Mouse (Mus musculus) CH12.LX (cell line): ENCODE results near the gene Pdk2. TPM values are rescaled to one million over a fixed set of nuclear protein-coding genes. Genes with fewer than 3 reads are reported as not detected.

Experiments
- DNase-seq: peaks from one replicate; pipeline ENCODE4 v3.0.0-alpha.2; 2013; ENCODE audit errors: extremely low read depth
- H3K27ac ChIP-seq: 2 replicates; pipeline ENCODE4 v1.5.1; 2012; ENCODE audit warnings: low read depth, mild to moderate bottlenecking, control low read depth, moderate library complexity; ENCODE audit not compliant: insufficient read depth
- H3K27me3 ChIP-seq: replicated peaks from 2 replicates; pipeline ENCODE3; 2012; ENCODE audit warnings: inconsistent platforms
- H3K36me3 ChIP-seq, 2 experiments: replicated peaks in 1 of 2; 2 replicates each; pipeline versions ENCODE3 to v1.6.1; 2012; ENCODE audit warnings: inconsistent platforms in 1 of 2, low read length in 1 of 2, mild to moderate bottlenecking in 1 of 2, mixed read lengths in 1 of 2, moderate library complexity in 1 of 2; ENCODE audit not compliant: control insufficient read depth in 1 of 2, insufficient read depth in 1 of 2
- H3K4me1 ChIP-seq, 2 experiments: 2 replicates each; pipeline ENCODE4 v1.6.1; 2012; ENCODE audit warnings: inconsistent platforms in 1 of 2, moderate library complexity in 1 of 2; ENCODE audit not compliant: insufficient read depth in 2 of 2, control insufficient read depth in 1 of 2
- H3K4me2 ChIP-seq: 2 replicates; pipeline ENCODE4 v1.6.1; 2012; ENCODE audit warnings: low read depth, mild to moderate bottlenecking, control low read depth; ENCODE audit not compliant: poor library complexity, insufficient read depth, severe bottlenecking
- H3K4me3 ChIP-seq, 3 experiments: fragments of 150-350 bp in 1 of 3; sonication (generic) in 1 of 3; replicated peaks in 1 of 3; 2 replicates each; pipeline versions ENCODE3 to v1.5.1; 2011 to 2012; ENCODE audit warnings: low read depth in 2 of 3, low read length in 2 of 3, mild to moderate bottlenecking in 2 of 3, moderate library complexity in 2 of 3, control low read depth in 1 of 3, improper control_type of control experiment in 1 of 3, inconsistent platforms in 1 of 3, mixed read lengths in 1 of 3; ENCODE audit not compliant: poor library complexity in 1 of 3
- H3K79me2 ChIP-seq: replicated peaks from 2 replicates; pipeline ENCODE4 v1.6.1; 2012; ENCODE audit warnings: mild to moderate bottlenecking, moderate library complexity; ENCODE audit not compliant: control insufficient read depth, poor library complexity, insufficient read depth, severe bottlenecking; ENCODE audit errors: extremely low read depth
- H3K9ac ChIP-seq: 2 replicates; pipeline ENCODE4 v1.6.1; 2012; ENCODE audit warnings: low read depth, mild to moderate bottlenecking, control low read depth, moderate library complexity; ENCODE audit not compliant: insufficient read depth
- H3K9me3 ChIP-seq: replicated peaks from 2 replicates; pipeline ENCODE3; 2012; ENCODE audit warnings: low read length, inconsistent platforms, mixed read lengths
- CHD1 ChIP-seq: IDR thresholded peaks from 2 replicates; pipeline ENCODE4 v1.6.1; 2012; ENCODE audit warnings: low read depth, low read length, improper control_type of control experiment, inconsistent platforms
- CHD2 ChIP-seq: IDR thresholded peaks from 2 replicates; pipeline ENCODE4 v1.6.1; 2011; ENCODE audit warnings: low read length, improper control_type of control experiment
- CTCF ChIP-seq, 2 experiments: IDR thresholded peaks in 1 of 2; conservative IDR thresholded peaks in 1 of 2; 2 replicates each; pipeline ENCODE4 v1.5.1; 2011 to 2012; ENCODE audit warnings: low read depth in 2 of 2, low read length in 2 of 2, improper control_type of control experiment in 1 of 2, inconsistent platforms in 1 of 2, mild to moderate bottlenecking in 1 of 2, moderate library complexity in 1 of 2
- E2F4 ChIP-seq: IDR thresholded peaks from 2 replicates; pipeline ENCODE4 v1.6.1; 2011; ENCODE audit warnings: low read depth, low read length, improper control_type of control experiment; ENCODE audit not compliant: insufficient replicate concordance
- ELF1 ChIP-seq: IDR thresholded peaks from 2 replicates; pipeline ENCODE4 v1.6.1; 2014; ENCODE audit warnings: low read depth, mild to moderate bottlenecking, inconsistent platforms, low read length, improper control_type of control experiment
- ETS1 ChIP-seq: conservative IDR thresholded peaks from 2 replicates; pipeline ENCODE4 v1.6.1; 2012; ENCODE audit warnings: low read depth, mild to moderate bottlenecking, inconsistent platforms, low read length, improper control_type of control experiment, moderate library complexity
- HCFC1 ChIP-seq: IDR thresholded peaks from 2 replicates; pipeline ENCODE4 v1.6.1; 2012; ENCODE audit warnings: low read depth, mild to moderate bottlenecking, inconsistent platforms, low read length, improper control_type of control experiment
- JUND ChIP-seq: conservative IDR thresholded peaks from 2 replicates; pipeline ENCODE4 v1.6.1; 2011; ENCODE audit warnings: low read depth, low read length, improper control_type of control experiment
- MAFK ChIP-seq: IDR thresholded peaks from 2 replicates; pipeline ENCODE4 v1.6.1; 2011; ENCODE audit warnings: low read length, improper control_type of control experiment; ENCODE audit not compliant: insufficient replicate concordance
- MAX ChIP-seq: IDR thresholded peaks from 2 replicates; pipeline ENCODE4 v1.6.1; 2011; ENCODE audit warnings: low read length, improper control_type of control experiment
- MEF2A ChIP-seq: IDR thresholded peaks from 2 replicates; pipeline ENCODE4 v1.6.1; 2014; ENCODE audit warnings: low read depth, mild to moderate bottlenecking, inconsistent platforms, low read length, improper control_type of control experiment, borderline replicate concordance
- MXI1 ChIP-seq: IDR thresholded peaks from 2 replicates; pipeline ENCODE4 v1.6.1; 2011; ENCODE audit warnings: mild to moderate bottlenecking, low read depth, low read length, improper control_type of control experiment
- MYC ChIP-seq: IDR thresholded peaks from 2 replicates; pipeline ENCODE4 v1.6.1; 2011; ENCODE audit warnings: low read depth, mild to moderate bottlenecking, improper control_type of control experiment, low read length
- NELFE ChIP-seq: IDR thresholded peaks from 2 replicates; pipeline ENCODE4 v1.6.1; 2011; ENCODE audit warnings: low read depth, low read length, improper control_type of control experiment
- POLR2A ChIP-seq: IDR thresholded peaks from 2 replicates; pipeline ENCODE4 v1.6.1; 2011; ENCODE audit warnings: low read depth, mild to moderate bottlenecking, improper control_type of control experiment, low read length
- RAD21 ChIP-seq: IDR thresholded peaks from 2 replicates; pipeline ENCODE4 v1.6.1; 2011; ENCODE audit warnings: low read depth, mild to moderate bottlenecking, low read length, improper control_type of control experiment, moderate library complexity
- RCOR1 ChIP-seq: conservative IDR thresholded peaks from 2 replicates; pipeline ENCODE4 v1.6.1; 2012; ENCODE audit warnings: low read depth, mild to moderate bottlenecking, inconsistent platforms, low read length, improper control_type of control experiment
- SIN3A ChIP-seq: IDR thresholded peaks from 2 replicates; pipeline ENCODE4 v1.6.1; 2012; ENCODE audit warnings: low read length, improper control_type of control experiment, inconsistent platforms
- TBP ChIP-seq: conservative IDR thresholded peaks from 2 replicates; pipeline ENCODE4 v1.6.1; 2011; ENCODE audit warnings: low read depth, low read length, improper control_type of control experiment
- TCF12 ChIP-seq: IDR thresholded peaks from 2 replicates; pipeline ENCODE4 v1.6.1; 2014; ENCODE audit warnings: low read depth, mild to moderate bottlenecking, inconsistent platforms, low read length, improper control_type of control experiment
- UBTF ChIP-seq: IDR thresholded peaks from 2 replicates; pipeline ENCODE4 v1.6.1; 2012; ENCODE audit warnings: low read depth, mild to moderate bottlenecking, inconsistent platforms, low read length, improper control_type of control experiment, moderate library complexity
- USF1 ChIP-seq: IDR thresholded peaks from 2 replicates; pipeline ENCODE4 v1.6.1; 2014; ENCODE audit warnings: low read depth, mild to moderate bottlenecking, inconsistent platforms, low read length, improper control_type of control experiment
- USF2 ChIP-seq: conservative IDR thresholded peaks from 2 replicates; pipeline ENCODE4 v1.6.1; 2011; ENCODE audit warnings: low read depth, low read length, improper control_type of control experiment
- ZKSCAN1 ChIP-seq: IDR thresholded peaks from 2 replicates; pipeline ENCODE4 v1.6.1; 2012; ENCODE audit warnings: low read depth, inconsistent platforms, low read length, improper control_type of control experiment, borderline replicate concordance
- ZMIZ1 ChIP-seq: IDR thresholded peaks from 2 replicates; pipeline ENCODE4 v1.6.1; 2012; ENCODE audit warnings: low read depth, mild to moderate bottlenecking, inconsistent platforms, low read length, improper control_type of control experiment
- dilution Hi-C: fragments of 300-500 bp; cut with MboI; formaldehyde crosslinking; loops from 2 replicates; pipeline ENCODE4 v1.14.3; 2020; ENCODE audit warnings: low sequenced_read_pairs; ENCODE audit not compliant: extremely low pct_unique_long_range_greater_than_20kb, extremely low pct_ligation_motif_present
- in situ Hi-C: fragments of 300-500 bp; cut with MboI; formaldehyde crosslinking; loops from 3 replicates; pipeline ENCODE4 v1.14.3; 2019; ENCODE audit warnings: low sequenced_read_pairs, low pct_ligation_motif_present, low pct_unique_long_range_greater_than_20kb, mixed read lengths
- polyA plus RNA-seq: library from polyadenylated mRNA; unstranded; fragments of >175 nt; gene quantifications from 2 replicates; pipeline ENCODE4 v1.2.1, GENCODE M21; 2012; ENCODE audit warnings: low read depth; ENCODE audit not compliant: insufficient read length
- total RNA-seq, 2 experiments: library from RNA; depleted of rRNA; stranded (reverse); fragments of 300-350 nt in 1 of 2; fragments of >200 nt in 1 of 2; gene quantifications; 2 replicates each; pipeline ENCODE4 v1.2.3; 2012 to 2014

Pdk2 gene
- total and polyA plus RNA-seq, 3 experiments: not detected

- no peak overlapping the region for H3K4me3 ChIP-seq
- no peak overlapping the region for H3K27ac ChIP-seq
Observed at GRCm38 (mm10) chr11:94996101-94996500, 45.1 kb downstream of the Pdk2 start.

GRCm38 (mm10) chr11:94994947-94995772, 46.0 kb downstream of the Pdk2 start:
- no peak overlapping the region for H3K27ac ChIP-seq
- no peak overlapping the region for H3K4me3 ChIP-seq
- dilution Hi-C loops: no loop called here

More at GRCm38 (mm10) chr11:94996101-94996500, 45.1 kb downstream of the Pdk2 start:
- DNase-seq: no peak
- Histone ChIP-seq H3K36me3 (peaks cover 24 to 65% of the 10 kb centered on the region in 2 experiments), H3K9me3 (no peaks in the 10 kb centered on the region), H3K4me2 (no peak overlapping the region), H3K4me1 (peaks cover 32 to 56% of the 10 kb centered on the region in 2 experiments), H3K79me2 (0 out of 2 replicates have a peak, but pooled peaks cover 3% of the 10 kb centered on the region), H3K27me3 (no peaks in the 10 kb centered on the region), H3K9ac (no peak overlapping the region)
- no peak for TF ChIP-seq JUND
- no peak for TF ChIP-seq RAD21
- no peak for TF ChIP-seq ETS1
- TF ChIP-seq ZKSCAN1: no peak
- no peak for TF ChIP-seq MAX
- TF ChIP-seq NELFE: no peak
- TF ChIP-seq UBTF: no peak
- no peak for TF ChIP-seq HCFC1
- no peak for TF ChIP-seq USF2
- no peak for TF ChIP-seq MEF2A
- TF ChIP-seq MXI1: no peak
- no peak for TF ChIP-seq TCF12
- TF ChIP-seq CHD2: no peak
- no peak for TF ChIP-seq CHD1
- no peak for TF ChIP-seq POLR2A
- TF ChIP-seq E2F4: no peak
- TF ChIP-seq RCOR1: no peak
- no peak for TF ChIP-seq SIN3A
- no peak for TF ChIP-seq CTCF (conservative IDR thresholded peaks at IDR 0.05 in 1 of 2, IDR thresholded peaks at IDR 0.05 in 1 of 2; ENCODE audit: low read depth in 2 of 2, low read length in 2 of 2)
- dilution Hi-C loops (no loop called here), in situ Hi-C loops (no loop called here)

More at GRCm38 (mm10) chr11:94994947-94995772, 46.0 kb downstream of the Pdk2 start:
- no peak for DNase-seq
- Histone ChIP-seq H3K27me3 (no peaks in the 10 kb centered on the region), H3K9me3 (no peaks in the 10 kb centered on the region), H3K9ac (no peak overlapping the region), H3K36me3 (peaks cover 23 to 58% of the 10 kb centered on the region in 2 experiments), H3K4me1 (peaks cover 25 to 47% of the 10 kb centered on the region in 2 experiments), H3K79me2 (0 out of 2 replicates have a peak, but pooled peaks cover 3% of the 10 kb centered on the region), H3K4me2 (no peak overlapping the region)
- in situ Hi-C loops: no loop called here
- TF ChIP-seq TCF12: no peak
- TF ChIP-seq USF1: no peak
- TF ChIP-seq MAFK: no peak
- no peak for TF ChIP-seq SIN3A
- no peak for TF ChIP-seq MAX
- TF ChIP-seq TBP: no peak
- TF ChIP-seq CHD2: no peak
- TF ChIP-seq ELF1: no peak
- TF ChIP-seq ZMIZ1: no peak
- TF ChIP-seq E2F4: no peak
- no peak for TF ChIP-seq MYC
